Mouse (Mus musculus): ENCODE data around the gene Ift172. TPM values are rescaled to one million over a fixed set of nuclear protein-coding genes. Genes with fewer than 3 reads are reported as not detected.

The Ift172 gene
- polyA plus RNA-seq, 1 experiment: 454 TPM

- Histone ChIP-seq H3K4me3 (ENCODE audit: control insufficient read depth, low read depth, low read length) (no peak overlapping the region), H3K36me3 (ENCODE audit: control insufficient read depth, insufficient read depth, low read length) (peaks cover 5% of the 10 kb centered on the region; the same call in 1 of the 2 replicates), H3K4me1 (ENCODE audit: control insufficient read depth, insufficient read depth, low read length) (peaks cover 6% of the 10 kb centered on the region), H3K27ac (ENCODE audit: control insufficient read depth, insufficient read depth, low read depth, low read length) (no peak overlapping the region), H3K27me3 (ENCODE audit: control insufficient read depth, insufficient read depth, low read length) (no peaks in the 10 kb centered on the region)
- no peak for TF ChIP-seq CTCF (IDR thresholded peaks at IDR 0.05; ENCODE audit: control insufficient read depth, insufficient read depth, insufficient replicate concordance, low read depth, low read length)
- no peak for TF ChIP-seq POLR2A (IDR thresholded peaks at IDR 0.05; ENCODE audit: control insufficient read depth, low read depth, low read length)
Measured at GRCm38 (mm10) chr5:31204421-31204820, 86.5 kb downstream of the Ift172 start.

- TF ChIP-seq CTCF (IDR thresholded peaks at IDR 0.05; ENCODE audit: control insufficient read depth, insufficient read depth, insufficient replicate concordance, low read depth, low read length): no peak
- Histone ChIP-seq H3K27me3 (ENCODE audit: control insufficient read depth, insufficient read depth, low read length) (no peaks in the 10 kb centered on the region), H3K27ac (ENCODE audit: control insufficient read depth, insufficient read depth, low read depth, low read length) (no peak overlapping the region), H3K4me1 (ENCODE audit: control insufficient read depth, insufficient read depth, low read length) (peaks cover 6% of the 10 kb centered on the region), H3K4me3 (ENCODE audit: control insufficient read depth, low read depth, low read length) (peak overlapping the region; percentile 45; the same call in 1 of the 2 replicates), H3K36me3 (ENCODE audit: control insufficient read depth, insufficient read depth, low read length) (peaks cover 5% of the 10 kb centered on the region; the same call in 1 of the 2 replicates)
Measured at GRCm38 (mm10) chr5:31203866-31204265, 87.0 kb downstream of the Ift172 start.

Other genes with a start within 250 kb of the Ift172 start
- 38.7 and 47.7 TPM in 2 replicates for gene Atraid, start 242.8 kb downstream of the Ift172 start, polyA plus RNA-seq (2012; rRNA removed)
- gene Slc5a6, start 242.2 kb downstream of the Ift172 start, polyA plus RNA-seq (2012; rRNA removed): 5.4 and 6.2 TPM in 2 replicates
- 11.2 and 14.0 TPM in 2 replicates for gene Cad, start 236.3 kb downstream of the Ift172 start, polyA plus RNA-seq (2012; rRNA removed)
- 172 and 183 TPM in 2 replicates for gene Dnajc5g, start 184.8 kb downstream of the Ift172 start, polyA plus RNA-seq (2012; rRNA removed)
- 311 and 315 TPM in 2 replicates for gene Slc30a3, start 182.9 kb downstream of the Ift172 start, polyA plus RNA-seq (2012; rRNA removed)
- 9.8 and 11.1 TPM in 2 replicates for gene Trim54, start 174.4 kb downstream of the Ift172 start, polyA plus RNA-seq (2012; rRNA removed)
- gene Ucn, start 152.3 kb downstream of the Ift172 start, polyA plus RNA-seq (2012; rRNA removed): 0.57 and 1.4 TPM in 2 replicates
- gene Mpv17, start 136.9 kb downstream of the Ift172 start, polyA plus RNA-seq (2012; rRNA removed): 11.2 and 14.3 TPM in 2 replicates
- 7.3 and 9.7 TPM in 2 replicates for gene Gm29609, start 111.2 kb downstream of the Ift172 start, polyA plus RNA-seq (2012; rRNA removed)
- gene Gtf3c2, start 111.0 kb downstream of the Ift172 start, polyA plus RNA-seq (2012; rRNA removed): 47.2 and 49.0 TPM in 2 replicates
- 22.2 and 24.8 TPM in 2 replicates for gene Snx17, start 97.9 kb downstream of the Ift172 start, polyA plus RNA-seq (2012; rRNA removed)
- gene Eif2b4, start 97.7 kb downstream of the Ift172 start, polyA plus RNA-seq (2012; rRNA removed): 107 and 116 TPM in 2 replicates
- 53.2 and 60.0 TPM in 2 replicates for gene Zfp513, start 88.8 kb downstream of the Ift172 start, polyA plus RNA-seq (2012; rRNA removed)
- 392 and 429 TPM in 2 replicates for gene Ppm1g, start 70.4 kb downstream of the Ift172 start, polyA plus RNA-seq (2012; rRNA removed)
- gene Nrbp1, start 50.3 kb downstream of the Ift172 start, polyA plus RNA-seq (2012; rRNA removed): 62.5 and 64.2 TPM in 2 replicates
- 86.1 and 103 TPM in 2 replicates for gene Gm9970, start 49.9 kb downstream of the Ift172 start, polyA plus RNA-seq (2012; rRNA removed)
- gene Krtcap3, start 39.4 kb downstream of the Ift172 start, polyA plus RNA-seq (2012; rRNA removed): 20.9 and 23.1 TPM in 2 replicates
- 1.4 and 2.0 TPM in 2 replicates for gene Fndc4, start 5.0 kb upstream of the Ift172 start, polyA plus RNA-seq (2012; rRNA removed)
- gene Gckr, start 6.3 kb upstream of the Ift172 start, polyA plus RNA-seq (2012; rRNA removed): 0.53 and 0.55 TPM in 2 replicates
- gene Zfp512, start 161.3 kb upstream of the Ift172 start, polyA plus RNA-seq (2012; rRNA removed): 9.1 and 9.2 TPM in 2 replicates
- 4.9 and 5.4 TPM in 2 replicates for gene 4930548H24Rik, start 194.6 kb upstream of the Ift172 start, polyA plus RNA-seq (2012; rRNA removed)
- gene Gpn1, start 203.6 kb upstream of the Ift172 start, polyA plus RNA-seq (2012; rRNA removed): 13.3 and 15.7 TPM in 2 replicates
- 15.1 and 16.9 TPM in 2 replicates for gene Slc4a1ap, start 235.9 kb upstream of the Ift172 start, polyA plus RNA-seq (2012; rRNA removed)
- gene Supt7l, start 236.7 kb upstream of the Ift172 start, polyA plus RNA-seq (2012; rRNA removed): 5.9 and 6.4 TPM in 2 replicates